31 mouse cellular contexts compared by ENCODE assay signal in genomic region chr10:44904520-44904919, GRCm38 (mm10).
"Had no signal": no experiment of that assay in that cellular context is flagged by ENCODE, and none has a peak within 500 bp of the region (broad histone marks: within the 10 kb centered on the region; RNA-seq: fewer than 3 reads in every experiment).

No protein-coding gene starts in this region.

- DNase-seq: left cerebral cortex, postnatal 4 days; liver; liver, embryonic 13.5 days; liver, postnatal 0 days; lung, adult 18-20 months; lung, adult 2 months; lung, embryonic 14.5 days; lung, postnatal 10 days; lung, postnatal 14 days; lung, postnatal 36 days; lung, postnatal 4 days; midbrain, embryonic 14.5 days had no signal

- H3K36me3 ChIP-seq: limb, embryonic 10.5 days; limb, embryonic 12.5 days; limb, embryonic 13.5 days; limb, embryonic 15.5 days; liver, embryonic 12.5 days; liver, embryonic 13.5 days; liver, embryonic 15.5 days; lung, embryonic 15.5 days; midbrain, embryonic 10.5 days; midbrain, embryonic 12.5 days; midbrain, embryonic 13.5 days; midbrain, embryonic 15.5 days had no signal

- H3K9ac ChIP-seq: limb, embryonic 12.5 days; limb, embryonic 13.5 days; limb, embryonic 15.5 days; liver, embryonic 12.5 days; liver, embryonic 13.5 days; liver, embryonic 14.5 days; liver, embryonic 15.5 days; liver, postnatal 0 days; lung, embryonic 14.5 days; lung, embryonic 15.5 days; midbrain, embryonic 12.5 days; midbrain, embryonic 13.5 days; midbrain, embryonic 15.5 days had no signal

- H3K27ac ChIP-seq: limb, embryonic 10.5 days; limb, embryonic 12.5 days; limb, embryonic 13.5 days; limb, embryonic 15.5 days; liver, embryonic 12.5 days; liver, embryonic 13.5 days; liver, embryonic 14.5 days; liver, embryonic 15.5 days; lung, embryonic 15.5 days; macrophage; midbrain, embryonic 10.5 days; midbrain, embryonic 12.5 days; midbrain, embryonic 13.5 days; midbrain, embryonic 15.5 days had no signal

- H3K4me1 ChIP-seq: limb, embryonic 12.5 days; limb, embryonic 13.5 days; limb, embryonic 15.5 days; liver, embryonic 12.5 days; liver, embryonic 13.5 days; liver, embryonic 15.5 days; lung, embryonic 15.5 days; megakaryocyte, embryonic 14.5 days; midbrain, embryonic 10.5 days; midbrain, embryonic 12.5 days; midbrain, embryonic 13.5 days; midbrain, embryonic 15.5 days had no signal

- H3K9me3 ChIP-seq: limb, embryonic 10.5 days; liver, embryonic 12.5 days; liver, embryonic 13.5 days; liver, embryonic 15.5 days; lung, embryonic 15.5 days; midbrain, embryonic 10.5 days; midbrain, embryonic 12.5 days; midbrain, embryonic 15.5 days had no signal

- ATAC-seq: liver, embryonic 12.5 days; liver, postnatal 0 days; lung, postnatal 0 days; midbrain, embryonic 13.5 days; midbrain, embryonic 15.5 days; midbrain, embryonic 16.5 days had no signal

- H3K4me2 ChIP-seq: limb, embryonic 12.5 days; limb, embryonic 13.5 days; limb, embryonic 15.5 days; liver, embryonic 11.5 days; liver, embryonic 12.5 days; liver, embryonic 13.5 days; liver, embryonic 15.5 days; lung, embryonic 14.5 days; lung, embryonic 15.5 days; midbrain, embryonic 11.5 days; midbrain, embryonic 12.5 days; midbrain, embryonic 13.5 days; midbrain, embryonic 15.5 days had no signal

- H3K4me3 ChIP-seq: limb, embryonic 10.5 days; limb, embryonic 12.5 days; limb, embryonic 13.5 days; limb, embryonic 15.5 days; liver, embryonic 12.5 days; liver, embryonic 13.5 days; liver, embryonic 15.5 days; lung, embryonic 15.5 days; megakaryocyte, embryonic 14.5 days; midbrain, embryonic 10.5 days; midbrain, embryonic 12.5 days; midbrain, embryonic 13.5 days; midbrain, embryonic 15.5 days; myocyte had no signal

- H3K27me3 ChIP-seq: limb, embryonic 12.5 days; limb, embryonic 13.5 days; limb, embryonic 15.5 days; liver, embryonic 12.5 days; liver, embryonic 13.5 days; liver, embryonic 15.5 days; lung, embryonic 15.5 days; megakaryocyte, embryonic 14.5 days; midbrain, embryonic 12.5 days; midbrain, embryonic 13.5 days; midbrain, embryonic 15.5 days had no signal
